Mouse (Mus musculus) E14TG2a.4 (cell line): ENCODE measurements around the gene Abca7.

Experiments used
- H3K27me3 ChIP-seq: 2 replicates; pipeline ENCODE4 v1.6.1; 2014; ENCODE audit warnings: low read length, control low read depth; ENCODE audit not compliant: insufficient read depth
- H3K36me3 ChIP-seq: 2 replicates; pipeline ENCODE4 v1.6.1; 2014; ENCODE audit warnings: low read length, control low read depth; ENCODE audit not compliant: insufficient read depth
- H3K4me1 ChIP-seq: replicated peaks from 2 replicates; pipeline ENCODE4 v1.6.1; 2014; ENCODE audit warnings: low read depth, low read length, control low read depth
- H3K4me3 ChIP-seq: replicated peaks from 2 replicates; pipeline ENCODE4 v1.5.1; 2014; ENCODE audit warnings: mild to moderate bottlenecking, low read length
- H3K9me3 ChIP-seq: 2 replicates; pipeline ENCODE4 v1.6.1; 2014; ENCODE audit warnings: low read length, control low read depth
- CTCF ChIP-seq: conservative IDR thresholded peaks from 2 replicates; pipeline ENCODE4 v1.5.1; 2014; ENCODE audit warnings: low read length
- NANOG ChIP-seq: IDR thresholded peaks from 2 replicates; pipeline ENCODE4 v1.6.1; 2014; ENCODE audit warnings: borderline replicate concordance, low read length, mixed read lengths
- POU5F1 ChIP-seq: IDR thresholded peaks from 2 replicates; pipeline ENCODE4 v1.6.1; 2014; ENCODE audit warnings: low read length, borderline replicate concordance

Gene Abca7

GRCm38 (mm10) chr10:80025044-80025347 is 28.7 kb downstream of the Abca7 start:
- no peaks in the 10 kb centered on the region for H3K9me3 ChIP-seq
- peaks cover 94% of the 10 kb centered on the region for H3K4me1 ChIP-seq
- peak overlapping the region; percentile 48 for H3K4me3 ChIP-seq
- H3K36me3 ChIP-seq = peaks cover 37% of the 10 kb centered on the region
- no peaks in the 10 kb centered on the region for H3K27me3 ChIP-seq
- TF ChIP-seq POU5F1 (no peak), NANOG (no peak), CTCF (no peak)

- TF ChIP-seq POU5F1 (no peak), CTCF (no peak), NANOG (no peak)
- H3K4me1 ChIP-seq = peaks cover 94% of the 10 kb centered on the region
- H3K4me3 ChIP-seq = peak overlapping the region; percentile 48
- H3K9me3 ChIP-seq = no peaks in the 10 kb centered on the region
- H3K36me3 ChIP-seq = peaks cover 37% of the 10 kb centered on the region
- H3K27me3 ChIP-seq = no peaks in the 10 kb centered on the region
These were observed 29.2 kb downstream of the Abca7 start for GRCm38 (mm10) chr10:80025463-80025862.

- H3K27me3 ChIP-seq = no peaks in the 10 kb centered on the region
- no peak for TF ChIP-seq POU5F1
- no peak for TF ChIP-seq CTCF
- TF ChIP-seq NANOG = no peak
- H3K4me3 ChIP-seq = peak overlapping the region; percentile 48
- peaks cover 41% of the 10 kb centered on the region for H3K36me3 ChIP-seq
- H3K9me3 ChIP-seq = no peaks in the 10 kb centered on the region
- peaks cover 94% of the 10 kb centered on the region for H3K4me1 ChIP-seq
These were observed 29.6 kb downstream of the Abca7 start for GRCm38 (mm10) chr10:80025889-80026288.

DNA sequence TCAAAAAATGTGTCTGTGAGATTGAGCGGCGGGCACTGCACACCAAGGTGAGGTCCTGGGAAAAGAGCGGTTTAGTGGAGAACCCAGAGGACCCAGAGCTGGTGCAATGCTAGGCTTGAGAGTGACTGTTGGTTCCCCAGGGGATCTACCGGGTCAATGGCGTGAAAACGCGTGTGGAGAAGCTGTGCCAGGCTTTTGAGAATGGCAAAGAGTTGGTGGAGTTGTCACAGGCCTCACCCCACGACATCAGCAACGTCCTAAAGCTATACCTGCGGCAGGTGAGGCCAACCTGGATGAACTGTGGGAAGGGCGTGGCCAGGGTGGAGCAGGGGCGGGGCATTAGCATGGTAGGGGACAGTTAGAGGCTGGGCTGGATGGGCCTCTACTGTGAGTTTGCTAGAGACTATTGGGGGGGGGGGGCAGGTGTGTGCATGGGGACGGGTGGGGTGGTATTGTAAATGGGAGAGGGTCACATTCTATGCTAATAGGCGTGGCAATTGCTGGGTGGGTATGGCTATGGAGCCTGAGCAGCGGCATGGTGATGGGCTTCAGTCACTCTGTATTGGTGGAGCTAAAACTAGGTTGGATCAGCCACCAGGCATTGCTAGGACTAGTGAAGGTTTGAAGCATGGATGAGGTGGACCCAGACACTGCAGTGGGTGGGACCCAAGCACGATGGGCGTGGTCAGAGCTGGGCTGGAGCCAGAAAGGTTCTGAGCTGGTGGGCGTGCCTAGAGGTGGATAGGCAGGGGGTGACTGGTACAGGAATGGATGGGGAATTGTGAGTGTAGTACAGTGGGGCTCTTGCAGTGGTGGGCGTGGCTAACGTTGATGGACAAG is 31.6 kb downstream of the Abca7 start:
- no peak for TF ChIP-seq NANOG
- TF ChIP-seq CTCF = no peak
- no peak for TF ChIP-seq POU5F1
- Histone ChIP-seq H3K4me3 (peak overlapping the region; percentile 60), H3K9me3 (no peaks in the 10 kb centered on the region), H3K4me1 (peaks cover 94% of the 10 kb centered on the region), H3K27me3 (no peaks in the 10 kb centered on the region), H3K36me3 (peaks cover 39% of the 10 kb centered on the region)

- H3K4me3 ChIP-seq = peak overlapping the region; percentile 60
- no peaks in the 10 kb centered on the region for H3K9me3 ChIP-seq
- H3K27me3 ChIP-seq = no peaks in the 10 kb centered on the region
- H3K4me1 ChIP-seq = peaks cover 94% of the 10 kb centered on the region
- peaks cover 39% of the 10 kb centered on the region for H3K36me3 ChIP-seq
- TF ChIP-seq NANOG (no peak), POU5F1 (no peak), CTCF (no peak)
These were observed 32.2 kb downstream of the Abca7 start for GRCm38 (mm10) chr10:80028521-80028846.

DNA sequence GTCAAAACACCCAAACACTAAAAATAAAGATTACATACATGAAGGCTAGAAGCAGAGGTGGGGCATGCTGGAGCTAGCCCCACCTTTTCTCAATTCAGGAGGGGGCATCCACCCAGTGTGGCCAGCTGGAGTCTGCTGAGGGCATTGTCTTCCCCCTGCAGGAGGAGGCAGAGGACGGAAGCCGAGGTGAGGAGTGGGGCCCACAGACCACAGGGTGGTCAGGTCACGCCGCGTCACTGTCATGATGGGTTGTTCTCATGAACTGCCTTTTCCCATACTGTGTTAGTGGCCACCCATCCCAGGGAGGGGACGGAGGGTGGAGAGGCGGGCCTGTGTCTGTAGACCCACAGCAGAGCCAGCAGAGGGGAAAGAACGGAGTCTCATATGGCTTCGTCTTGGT is 33.9 kb downstream of the Abca7 start:
- H3K4me1 ChIP-seq = peaks cover 94% of the 10 kb centered on the region
- H3K4me3 ChIP-seq = no peak overlapping the region
- peaks cover 53% of the 10 kb centered on the region for H3K36me3 ChIP-seq
- H3K27me3 ChIP-seq = no peaks in the 10 kb centered on the region
- no peak for TF ChIP-seq NANOG
- TF ChIP-seq POU5F1 = no peak
- no peak for TF ChIP-seq CTCF
- no peaks in the 10 kb centered on the region for H3K9me3 ChIP-seq

DNA sequence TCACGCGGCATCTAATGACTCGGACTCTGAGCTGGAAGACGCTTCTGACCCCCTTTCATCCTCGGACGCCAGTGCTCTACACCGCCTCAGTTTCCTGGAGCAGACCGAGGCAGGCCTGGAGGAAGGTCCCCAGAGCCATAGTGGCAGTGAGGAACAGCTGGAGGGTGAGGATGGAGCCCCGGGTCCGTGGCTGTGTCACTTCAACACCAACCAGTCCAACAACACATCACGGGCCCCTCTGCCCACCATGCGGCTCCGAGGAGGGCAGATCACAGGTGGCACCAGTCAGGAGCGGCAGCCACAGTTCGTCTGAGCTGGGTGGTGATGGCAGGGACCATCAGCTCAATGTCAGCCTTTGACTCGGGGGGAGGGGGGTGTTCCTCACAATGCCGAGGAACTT is 34.4 kb downstream of the Abca7 start:
- peaks cover 58% of the 10 kb centered on the region for H3K36me3 ChIP-seq
- peaks cover 94% of the 10 kb centered on the region for H3K4me1 ChIP-seq
- H3K27me3 ChIP-seq = no peaks in the 10 kb centered on the region
- H3K9me3 ChIP-seq = no peaks in the 10 kb centered on the region
- peak overlapping the region; percentile 39 for H3K4me3 ChIP-seq
- TF ChIP-seq POU5F1 = no peak
- TF ChIP-seq NANOG = no peak
- no peak for TF ChIP-seq CTCF

DNA sequence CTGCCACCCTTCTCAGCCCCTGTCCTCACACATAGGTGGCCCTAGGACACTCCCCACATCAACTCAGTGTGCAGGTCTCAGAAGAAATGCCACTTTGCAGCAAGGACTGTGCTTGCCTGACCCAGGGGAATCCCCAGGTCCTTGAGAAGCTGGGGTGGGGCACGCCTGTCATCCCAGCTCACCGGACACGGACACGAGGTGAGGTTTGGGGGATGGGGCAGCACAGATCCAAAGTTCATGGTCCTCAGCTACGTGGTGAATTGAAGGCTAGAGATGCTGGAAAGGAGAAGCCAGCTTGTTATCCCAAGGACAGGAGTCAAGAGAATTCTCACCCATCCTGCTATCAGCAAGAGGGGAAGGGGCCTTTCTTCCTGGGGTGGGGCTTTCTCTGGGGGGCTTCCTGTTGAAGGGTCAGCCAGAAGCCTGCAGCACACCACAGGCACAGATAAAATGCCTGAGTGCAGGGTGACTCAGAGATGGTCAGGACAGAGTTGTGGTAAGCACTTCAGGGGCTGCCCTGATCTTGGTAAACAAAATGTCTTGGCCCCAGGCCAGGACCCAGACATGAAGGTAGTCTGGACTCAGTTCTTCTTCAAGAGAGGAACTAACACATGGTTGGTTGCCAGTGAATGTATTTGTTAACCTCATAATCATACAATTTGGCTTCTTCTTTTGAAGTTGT is 36.6 kb downstream of the Abca7 start:
- Histone ChIP-seq H3K9me3 (no peaks in the 10 kb centered on the region), H3K36me3 (peaks cover 64% of the 10 kb centered on the region), H3K27me3 (no peaks in the 10 kb centered on the region), H3K4me1 (peaks cover 94% of the 10 kb centered on the region), H3K4me3 (peak overlapping the region; percentile 11; the same call in 1 of the 2 replicates)
- TF ChIP-seq NANOG (no peak), POU5F1 (no peak), CTCF (no peak)
